Mouse (Mus musculus) kidney, adult 8-10 months (tissue): Measurements from ENCODE around the gene Slc17a9.

ENCODE experiments used
- DNase-seq, 2 experiments: peaks; one replicate each; pipeline ENCODE4 v3.0.0; 2022

Slc17a9 gene

GRCm38 (mm10) chr2:180755896-180756295 lies 30.8 kb downstream of the Slc17a9 start:
- DNase-seq: peak in 1 of 2 experiments; percentile 57

GRCm38 (mm10) chr2:180756786-180757185 lies 31.7 kb downstream of the Slc17a9 start:
- no peak for DNase-seq

- no peak for DNase-seq
These were observed 33.6 kb downstream of the Slc17a9 start for GRCm38 (mm10) chr2:180758513-180759263.

DNA sequence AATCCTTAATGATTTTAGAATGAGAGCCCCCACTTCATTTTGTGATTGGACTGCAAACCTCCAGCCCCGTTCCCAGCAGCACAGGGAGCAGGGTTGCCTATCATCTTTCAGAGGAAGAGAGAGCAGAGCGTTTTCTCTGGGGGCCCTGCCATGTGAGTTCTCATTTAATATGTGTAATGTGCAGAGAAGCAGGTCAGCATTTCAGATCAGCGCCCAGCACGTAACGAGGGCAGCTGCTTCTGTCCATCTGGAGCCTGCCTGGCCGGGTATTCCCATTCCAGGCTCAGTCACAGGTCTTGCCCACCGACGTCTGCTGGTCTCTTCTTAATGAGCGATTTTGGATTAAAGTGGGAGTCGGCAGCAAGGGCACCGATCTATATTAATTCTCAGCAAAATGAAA lies 39.9 kb downstream of the Slc17a9 start:
- no peak for DNase-seq

GRCm38 (mm10) chr2:180765713-180766112 lies 40.6 kb downstream of the Slc17a9 start:
- no peak for DNase-seq

- DNase-seq: no peak
These were observed 50.2 kb downstream of the Slc17a9 start for GRCm38 (mm10) chr2:180775223-180775622.

DNA sequence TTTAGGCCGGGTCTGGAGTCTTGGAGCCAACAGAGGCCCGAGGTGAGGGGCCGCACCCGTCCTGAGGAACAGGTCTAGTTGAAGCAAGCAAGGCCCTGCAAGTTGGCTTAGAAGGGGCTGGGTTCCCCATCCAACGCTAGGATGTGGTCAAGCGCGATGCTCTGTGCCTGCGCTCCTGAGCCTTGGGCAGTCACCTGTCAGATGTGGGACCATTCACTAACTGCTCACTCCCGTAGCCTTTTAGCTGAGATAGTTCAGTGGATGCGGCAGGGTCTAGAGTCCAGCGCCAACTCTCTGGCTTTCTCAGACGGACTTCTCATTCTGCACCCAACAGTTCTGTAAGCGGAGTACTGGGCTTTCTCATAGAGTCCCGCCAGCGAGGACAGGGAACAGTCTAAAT lies 50.6 kb downstream of the Slc17a9 start:
- DNase-seq: no peak

GRCm38 (mm10) chr2:180776793-180777192 lies 51.7 kb downstream of the Slc17a9 start, which contains the start of gene Bhlhe23:
Gene Bhlhe23 (minus strand): TSS chr2:180776900.
- no peak for DNase-seq

DNA sequence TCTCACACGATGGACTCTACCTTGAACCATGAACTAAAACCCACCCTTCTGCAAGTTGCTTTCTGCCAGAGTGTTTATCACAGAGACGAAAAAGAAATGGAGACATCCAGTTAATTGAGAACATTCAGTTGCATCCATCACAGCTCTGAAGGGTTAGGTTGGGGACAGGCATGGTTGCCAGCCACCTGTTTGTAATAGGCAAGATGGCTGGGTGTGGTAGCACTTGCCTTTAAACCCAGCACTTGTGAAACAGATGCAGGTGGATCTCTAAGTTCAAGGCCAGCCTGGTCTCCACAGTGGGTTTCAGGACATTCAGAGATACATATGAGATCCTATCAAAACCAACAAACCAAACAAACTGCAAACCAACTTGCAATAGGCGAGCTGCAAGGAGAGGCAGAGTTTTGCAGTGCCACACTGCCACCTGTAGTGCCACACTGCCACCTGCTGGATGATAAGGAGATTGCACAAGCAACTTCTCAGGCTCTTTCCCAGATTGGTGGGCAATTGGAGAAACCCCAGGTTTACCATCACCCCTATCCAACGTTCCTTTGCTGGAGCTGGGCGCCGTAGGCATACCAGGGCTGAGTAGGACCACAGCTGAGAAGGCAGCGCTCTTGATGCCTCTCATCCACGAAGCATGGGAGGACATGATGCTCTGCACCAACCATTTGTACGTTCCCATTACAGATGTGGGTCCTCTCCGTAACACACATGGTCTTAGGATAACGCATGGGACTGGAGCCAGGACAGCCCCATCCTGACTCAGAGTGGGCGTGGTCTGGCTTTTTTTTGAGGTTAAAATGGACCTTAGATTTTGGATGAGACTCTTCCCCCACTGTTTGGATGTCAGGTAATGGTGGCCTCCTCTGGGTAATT lies 54.4 kb downstream of the Slc17a9 start:
- peak; percentile 9 to 33 for DNase-seq

- no peak for DNase-seq
These were observed 55.2 kb downstream of the Slc17a9 start for GRCm38 (mm10) chr2:180780282-180780681.

- DNase-seq: peak; percentile 26 to 48
These were observed 61.7 kb downstream of the Slc17a9 start for GRCm38 (mm10) chr2:180786732-180787131.

DNA sequence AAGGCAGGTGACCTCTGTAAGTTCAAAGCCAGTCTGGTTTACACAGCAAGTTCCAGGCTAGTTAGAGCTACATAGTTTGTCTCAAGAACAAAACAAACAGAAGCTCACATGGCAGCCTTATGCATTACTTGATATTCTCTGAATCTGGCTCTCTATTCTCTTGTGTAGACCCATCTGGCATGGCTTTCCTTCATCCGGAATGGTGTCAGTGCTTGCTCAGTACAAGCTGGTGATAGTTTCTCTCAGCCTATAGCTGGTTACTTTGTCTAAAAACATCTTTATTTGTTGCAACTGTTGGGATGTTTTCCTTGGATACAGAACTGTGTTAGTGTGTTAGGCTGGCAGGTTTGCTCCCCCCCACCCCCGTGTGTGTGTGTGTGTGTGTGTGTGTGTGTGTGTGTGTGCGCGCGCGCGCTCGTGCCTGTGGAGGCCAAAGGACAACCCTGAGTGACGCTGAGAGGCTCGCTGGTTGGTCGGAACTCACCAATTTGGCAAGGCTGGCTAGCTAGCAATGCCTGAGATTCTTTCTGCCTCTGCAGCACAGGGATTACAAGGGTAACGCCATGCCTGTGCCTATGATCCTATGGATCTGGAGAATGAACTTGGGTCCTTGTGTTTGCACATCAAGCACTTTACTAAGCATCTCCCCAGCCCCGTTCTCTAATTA lies 62.6 kb downstream of the Slc17a9 start:
- no peak for DNase-seq

GRCm38 (mm10) chr2:180788386-180788785 lies 63.3 kb downstream of the Slc17a9 start:
- peak in 1 of 2 experiments; percentile 8 for DNase-seq

DNA sequence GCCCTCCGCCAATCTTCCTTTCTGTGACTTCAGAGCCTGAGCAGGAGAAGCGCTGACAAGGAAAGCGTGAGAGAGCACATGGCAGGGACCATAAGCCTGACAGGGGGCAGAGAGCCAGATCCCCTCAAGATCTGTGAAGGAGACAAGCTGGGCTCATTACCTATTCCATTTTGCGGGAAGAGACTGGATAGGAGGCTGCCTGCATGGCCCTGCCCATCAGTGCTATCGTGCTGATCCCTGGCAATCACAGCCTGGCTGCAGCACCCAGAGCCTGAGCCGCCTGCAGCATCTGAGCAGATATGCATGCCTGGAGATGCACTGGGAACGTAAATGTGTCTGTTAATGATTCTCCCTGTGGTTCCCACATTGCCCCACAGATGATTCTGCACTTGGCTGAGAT lies 63.8 kb downstream of the Slc17a9 start:
- no peak for DNase-seq

DNA sequence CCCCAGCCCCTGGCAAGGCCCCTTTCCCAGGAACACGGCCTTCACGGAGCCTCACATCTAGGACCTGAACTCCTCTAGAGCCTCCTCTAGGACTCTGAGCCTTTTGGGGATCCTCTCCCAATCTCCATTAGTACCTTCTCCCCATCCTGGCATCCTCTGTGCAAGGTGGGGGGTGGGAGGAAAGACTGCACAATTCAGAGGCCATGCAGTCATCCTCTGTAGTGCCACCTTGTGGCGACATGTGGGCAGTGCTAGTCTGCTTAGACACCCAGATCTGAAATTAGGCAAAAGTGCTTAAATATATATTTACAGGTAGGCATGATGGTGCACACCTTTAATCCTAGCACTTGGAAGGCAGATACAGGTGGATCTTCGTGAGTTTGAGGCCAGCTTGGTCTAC lies 66.6 kb downstream of the Slc17a9 start:
- DNase-seq: peak in 1 of 2 experiments; percentile 39
